Mouse (Mus musculus) cerebellum, postnatal 14 days (tissue): ENCODE measurements at regions not wholly inside any gene's neighbourhood (a gene's known extent, or its start where the extent isn't known, plus 50 kb on each side); places are given as distances from the start of the nearest gene placed in this dataset.
A peak's percentile ranks its signal among the peaks of the same experiment; 100 is the strongest.

ENCODE experiments used
- DNase-seq, 2 experiments: peaks; one replicate each; pipeline ENCODE4 v3.0.0; 2021; ENCODE audit warnings: mixed read lengths in 2 of 2

DNA sequence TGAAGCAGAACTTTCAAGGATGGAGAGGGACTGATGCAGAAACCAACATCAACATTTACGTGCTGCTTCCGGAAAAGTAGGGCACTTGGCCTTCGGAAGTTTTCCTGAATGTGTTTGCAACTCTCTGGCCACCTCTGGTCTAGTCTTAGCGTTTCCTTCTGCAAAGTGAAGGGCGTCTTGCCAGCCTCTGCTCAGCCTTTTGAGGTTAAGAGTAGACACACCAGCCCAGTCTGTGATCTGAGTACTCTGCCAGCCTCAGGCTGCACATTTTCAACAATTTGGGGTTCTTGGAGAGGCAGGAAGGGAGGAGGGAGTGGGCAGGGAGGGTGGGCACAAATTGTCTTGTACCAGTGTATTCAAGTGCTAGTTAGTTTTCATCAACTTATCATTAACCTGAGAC lies 176.7 kb upstream of the Egln3 start:
- no peak for DNase-seq

DNA sequence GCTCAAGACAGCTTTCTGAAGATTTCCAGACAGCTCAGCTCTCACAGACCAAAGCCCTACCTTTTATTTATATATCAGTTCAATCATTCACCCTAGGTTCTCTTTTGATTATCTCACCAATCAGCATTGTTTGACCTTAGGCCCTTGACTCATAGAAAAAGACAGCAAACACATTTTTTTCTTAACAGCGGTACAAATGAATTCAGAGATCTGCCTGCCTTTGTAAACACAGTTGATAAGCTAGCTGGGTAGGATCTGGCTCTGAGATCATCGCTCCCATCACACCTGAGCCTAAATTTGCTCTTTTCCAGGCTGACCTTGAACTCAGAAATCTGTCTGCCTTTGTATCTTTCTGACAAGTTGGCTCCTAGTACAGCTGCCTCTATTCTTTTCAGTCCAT lies 174.9 kb upstream of the Egln3 start:
- no peak for DNase-seq

DNA sequence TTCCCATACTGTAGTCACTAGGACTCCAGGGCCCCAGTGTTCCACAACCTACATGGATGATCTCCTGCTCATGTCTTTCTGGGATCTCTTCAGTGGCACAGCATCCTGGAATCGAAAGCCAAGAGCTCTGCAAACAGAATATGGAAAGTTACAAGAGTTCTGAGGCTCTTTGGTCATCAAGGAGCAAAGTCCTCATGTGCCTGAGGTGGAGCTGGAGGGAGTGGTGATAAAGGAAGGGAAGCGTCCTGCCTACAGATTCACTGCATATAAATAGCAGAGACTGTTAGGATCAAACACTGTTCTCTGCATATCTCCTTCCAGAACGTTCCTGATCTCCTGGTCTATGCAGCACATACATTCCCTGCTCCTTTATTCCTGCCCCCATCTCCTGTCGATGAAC lies 170.4 kb upstream of the Egln3 start:
- no peak for DNase-seq

DNA sequence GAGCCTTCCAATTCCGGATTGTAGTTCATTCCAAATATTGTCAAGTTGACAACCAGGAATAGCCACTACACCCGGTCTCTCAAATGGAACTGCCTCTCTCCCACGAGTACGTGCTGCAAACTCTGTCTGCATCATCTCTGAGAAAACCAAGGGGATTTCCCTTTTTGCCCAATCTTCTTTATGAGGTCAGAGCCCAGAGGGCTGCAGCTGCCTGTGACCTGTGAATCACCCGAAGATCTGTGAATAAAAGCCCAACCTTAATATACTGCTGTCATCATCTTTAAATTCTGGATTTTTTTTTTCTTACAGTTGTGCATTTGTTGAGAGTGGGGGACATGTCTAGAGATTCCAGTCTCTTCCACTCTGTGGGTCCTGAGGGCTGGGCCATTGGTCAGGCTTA lies 165.6 kb upstream of the Egln3 start:
- no peak for DNase-seq

DNA sequence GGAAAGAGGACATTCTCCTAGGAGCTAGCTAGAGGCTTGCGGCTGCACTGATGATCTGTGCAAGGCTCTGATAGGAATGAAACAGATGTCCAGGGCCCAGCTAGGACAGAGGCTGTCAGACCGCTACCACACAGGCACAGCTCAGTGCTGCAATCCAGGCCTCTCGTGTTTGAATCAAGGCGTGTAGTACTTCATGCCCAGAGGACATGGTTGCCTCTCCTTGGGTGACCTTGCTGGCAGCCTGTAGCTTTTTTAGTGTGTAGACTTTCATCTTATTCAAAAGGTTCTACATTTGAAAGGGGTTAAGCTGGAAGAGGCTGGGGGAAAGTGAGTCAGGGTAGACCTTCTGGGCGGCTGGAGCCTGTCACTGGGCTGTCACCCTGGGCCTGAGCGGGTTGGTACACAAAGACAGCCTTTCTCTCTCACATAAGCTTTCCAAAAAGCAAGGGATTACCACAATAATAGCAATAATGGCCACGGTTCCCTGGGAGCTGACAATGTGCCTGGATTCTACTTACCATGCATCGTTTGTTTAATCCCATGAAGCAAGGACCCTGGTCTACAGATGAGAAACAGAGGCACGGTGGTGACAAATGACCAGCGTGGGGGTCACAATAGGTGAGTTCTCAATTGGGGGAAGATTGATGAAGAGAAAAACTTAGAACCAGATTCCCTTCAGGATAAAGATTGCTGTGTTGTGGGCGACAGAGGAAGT lies 160.9 kb upstream of the Egln3 start:
- no peak for DNase-seq

DNA sequence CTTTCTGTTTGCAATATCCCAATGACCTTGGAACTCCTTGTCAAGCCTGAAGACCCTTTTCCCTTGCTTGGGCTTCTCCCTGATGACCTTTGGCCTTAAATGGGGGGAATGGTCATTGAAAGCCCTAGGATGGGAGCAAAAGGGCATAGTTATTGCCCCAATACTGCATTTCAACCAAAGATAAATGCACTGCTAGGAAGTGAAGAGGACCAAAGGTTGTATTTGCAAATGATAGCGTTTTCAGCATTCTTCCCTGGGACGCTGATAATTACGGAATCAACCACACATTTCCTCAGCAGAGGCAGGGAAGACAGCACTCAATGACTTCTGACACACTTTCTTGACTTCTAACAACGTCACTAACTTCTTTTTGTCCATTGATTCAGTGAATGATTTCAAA lies 158.1 kb upstream of the Egln3 start:
- no peak for DNase-seq

DNA sequence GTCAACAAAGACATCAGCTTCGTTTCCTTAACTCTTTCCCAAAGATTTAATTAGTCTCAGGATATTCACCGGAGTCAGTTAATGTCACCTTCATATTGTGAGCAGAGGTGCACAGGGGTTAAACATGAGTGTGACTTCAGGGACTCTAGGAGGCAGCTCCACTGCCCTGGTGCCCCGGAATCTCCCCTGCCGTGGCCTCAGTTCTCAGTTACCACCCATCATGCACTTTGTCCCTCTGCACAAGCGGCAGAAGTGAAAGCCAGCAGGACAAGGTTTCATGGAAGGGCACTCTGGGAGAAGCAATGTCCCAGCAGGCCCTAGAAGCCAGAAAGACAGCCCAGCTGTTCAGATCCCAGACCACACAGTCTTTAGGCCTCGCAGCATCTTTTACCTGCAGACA lies 150.5 kb upstream of the Egln3 start:
- DNase-seq, result no peak

DNA sequence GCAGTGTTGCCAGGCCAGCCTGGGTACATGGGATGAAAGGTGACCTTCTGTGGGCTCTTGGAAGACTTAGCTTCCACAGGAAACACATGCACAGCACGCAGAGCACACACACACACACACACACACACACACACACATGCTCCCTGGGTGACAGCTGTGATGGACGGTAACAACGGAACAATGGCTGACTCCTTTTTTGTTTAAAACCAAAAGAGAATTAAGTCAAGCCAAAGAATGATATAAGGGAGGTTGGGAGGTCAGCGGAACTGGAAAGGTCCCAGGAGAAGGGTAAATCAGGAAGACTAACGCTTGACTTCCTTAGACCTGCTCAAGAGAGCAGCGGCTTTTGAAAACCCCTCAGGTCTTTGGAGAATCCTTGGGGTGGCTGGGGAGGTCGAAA lies 150.0 kb upstream of the Egln3 start:
- DNase-seq, result peak in 1 of 2 experiments; percentile 12

DNA sequence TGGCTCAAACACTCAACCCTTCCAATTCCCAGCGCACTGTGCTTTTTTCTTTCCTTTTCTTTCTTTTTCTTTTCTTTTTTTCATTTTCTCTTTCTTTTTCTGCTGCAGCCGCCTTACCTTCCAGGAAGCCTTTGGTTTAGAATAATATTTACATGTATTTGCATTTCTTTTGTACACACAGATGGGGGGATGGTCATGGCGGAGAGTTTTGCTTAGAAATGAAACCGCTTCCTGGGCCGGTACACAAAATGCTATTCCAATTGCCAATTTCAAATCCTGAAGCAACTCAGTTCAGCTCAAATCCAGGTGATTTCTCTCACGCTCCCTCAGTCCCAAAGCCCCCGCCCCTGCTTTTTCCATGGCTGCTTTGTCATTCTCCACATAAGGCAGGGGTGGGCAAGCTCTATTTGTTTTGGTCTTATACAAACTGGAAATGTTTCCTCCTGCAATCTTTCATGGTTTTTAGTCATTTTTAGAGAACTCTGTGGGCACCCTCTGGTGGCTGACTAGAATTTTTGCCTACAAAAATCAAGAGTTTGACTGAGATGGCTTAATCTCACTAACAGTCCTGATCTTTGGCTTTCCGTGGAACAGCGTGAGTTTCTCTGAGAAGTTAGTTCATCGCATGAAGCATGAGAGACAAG lies 149.4 kb upstream of the Egln3 start:
- DNase-seq, result peak; percentile 32

DNA sequence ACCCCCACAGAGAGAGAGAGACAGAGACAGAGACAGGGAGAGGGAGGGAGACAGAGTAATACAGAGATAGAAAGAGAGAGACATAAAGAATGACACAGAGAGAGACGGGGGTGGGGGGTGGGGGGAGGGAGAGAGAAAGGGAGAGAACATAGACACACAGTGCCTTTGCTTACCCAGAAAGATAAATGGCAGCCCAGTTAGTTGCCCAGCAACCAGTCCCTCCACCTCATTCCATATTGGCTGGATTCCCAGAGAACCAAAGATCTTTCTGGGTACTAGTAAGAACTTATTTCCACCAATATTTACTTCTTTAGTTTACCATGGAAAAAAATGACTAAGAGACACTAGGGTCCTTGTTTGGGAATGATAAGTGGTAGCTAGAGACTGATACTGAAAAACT lies 146.6 kb upstream of the Egln3 start:
- DNase-seq, result no peak

DNA sequence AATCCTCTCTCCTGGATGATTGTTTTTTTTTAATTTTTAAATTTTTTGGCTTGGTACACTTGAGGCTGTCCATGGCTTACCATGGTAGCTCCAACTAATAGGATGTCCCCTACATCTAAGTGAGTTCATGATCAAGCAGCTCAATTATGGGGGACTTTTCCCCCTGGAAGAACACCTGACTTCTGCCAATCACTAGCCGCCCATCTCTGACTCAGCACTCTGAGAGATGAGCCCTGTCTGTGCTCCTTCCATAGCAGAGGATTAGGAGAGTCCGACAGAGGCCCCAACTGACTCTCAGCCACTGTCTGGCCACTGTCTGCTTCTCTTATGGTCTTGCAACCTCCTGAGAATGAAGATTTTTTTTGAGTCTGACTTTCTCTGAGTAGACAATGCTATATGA lies 145.7 kb upstream of the Egln3 start:
- no peak for DNase-seq

DNA sequence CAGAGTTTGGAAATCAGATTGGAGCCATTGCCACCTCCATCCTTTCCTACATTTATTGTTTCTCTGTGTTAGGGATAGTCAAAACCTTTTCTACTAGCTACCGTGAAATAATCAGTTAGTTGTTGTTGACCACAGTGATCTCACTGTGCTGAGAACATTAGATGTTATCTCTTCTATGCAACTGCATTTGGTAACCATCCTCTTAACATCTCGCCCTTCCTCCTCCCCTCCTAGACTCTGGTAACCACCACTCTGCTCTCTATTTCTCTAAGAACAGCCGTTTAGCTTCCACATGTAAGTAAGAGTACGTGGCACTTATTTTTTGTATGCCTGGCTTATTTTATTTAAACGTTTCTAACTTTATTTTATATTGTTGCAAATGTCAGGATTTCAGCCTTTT lies 139.8 kb upstream of the Egln3 start:
- no peak for DNase-seq

DNA sequence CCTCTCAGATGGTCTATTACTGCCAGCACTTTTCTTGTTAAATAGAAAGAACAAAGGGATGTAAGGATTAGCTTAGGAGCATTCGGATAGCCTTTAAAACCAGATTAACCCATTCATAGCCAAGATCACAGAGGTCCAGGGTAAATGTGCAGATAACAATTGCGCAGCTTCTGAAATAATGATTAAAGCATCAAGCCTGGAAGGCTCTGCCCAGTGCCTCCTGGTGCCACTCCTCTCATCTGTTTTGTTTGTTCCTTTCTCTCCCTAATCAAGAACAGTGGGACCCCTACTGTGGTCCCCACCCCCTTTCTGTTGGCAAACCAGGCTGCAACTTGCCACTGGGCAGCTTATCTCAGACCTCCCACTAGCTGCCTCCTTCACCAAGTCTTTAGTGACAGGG lies 131.8 kb upstream of the Egln3 start:
- no peak for DNase-seq

DNA sequence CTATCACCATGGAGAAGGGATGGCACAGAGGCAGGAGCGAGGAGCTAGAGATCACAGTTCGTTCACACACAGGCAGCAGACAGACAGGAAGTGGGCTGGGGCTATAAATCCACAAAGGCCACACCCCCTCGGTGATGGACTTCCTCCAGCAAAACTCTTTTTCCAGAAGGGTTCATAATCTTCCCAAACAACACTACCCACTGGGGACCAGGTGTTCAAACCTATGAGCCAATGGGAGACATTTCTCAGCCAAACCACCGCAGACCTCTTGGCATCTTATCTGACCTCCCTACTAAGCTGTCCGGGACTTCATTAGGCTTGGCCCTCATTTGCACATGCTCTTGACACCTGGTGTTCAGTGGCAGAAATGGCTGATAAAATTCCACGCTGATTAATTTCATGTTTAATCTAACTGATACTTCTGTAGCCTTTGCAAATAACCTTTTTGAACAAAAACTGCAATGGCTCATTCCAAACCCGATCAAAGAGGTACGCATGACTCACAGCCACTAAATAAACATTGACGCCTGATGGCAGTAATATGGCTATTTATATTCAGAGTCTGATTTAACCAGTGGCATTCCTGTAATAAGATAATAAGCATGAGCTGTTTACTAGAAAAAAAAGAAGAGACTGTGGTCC lies 131.0 kb upstream of the Egln3 start:
- peak; percentile 16 to 30 for DNase-seq

DNA sequence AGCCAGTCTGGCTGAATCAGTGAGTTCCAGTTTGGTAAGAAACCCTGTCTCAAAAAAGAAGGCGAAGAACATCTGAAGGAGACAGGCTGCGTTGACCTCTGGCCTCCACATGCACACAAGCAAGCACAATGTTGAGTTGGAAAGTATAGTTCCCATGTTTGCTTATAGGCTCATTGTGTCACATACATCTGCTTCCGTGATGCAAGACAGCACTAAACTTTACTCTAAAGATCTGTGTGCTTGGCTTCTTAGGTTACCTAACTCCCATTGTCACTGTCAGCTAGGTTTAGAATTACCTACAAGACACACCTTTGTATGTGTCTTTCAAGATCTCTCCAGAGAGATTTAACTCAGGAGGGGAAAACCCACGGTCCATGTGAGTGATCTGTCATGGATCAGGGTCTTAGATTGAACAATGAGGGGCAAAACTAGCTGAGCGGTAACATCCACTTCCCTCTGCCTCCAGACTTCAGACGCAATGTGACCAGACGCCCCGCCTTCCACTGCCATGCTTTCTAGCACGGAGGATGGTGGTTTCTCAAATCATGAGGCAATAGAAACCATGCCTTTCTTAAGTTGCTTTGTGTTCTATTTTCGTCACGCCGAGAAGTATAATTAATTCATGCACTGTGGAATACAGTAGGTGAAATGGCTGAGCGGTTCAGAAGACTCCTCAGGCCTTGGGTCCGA lies 130.1 kb upstream of the Egln3 start:
- DNase-seq, result no peak

DNA sequence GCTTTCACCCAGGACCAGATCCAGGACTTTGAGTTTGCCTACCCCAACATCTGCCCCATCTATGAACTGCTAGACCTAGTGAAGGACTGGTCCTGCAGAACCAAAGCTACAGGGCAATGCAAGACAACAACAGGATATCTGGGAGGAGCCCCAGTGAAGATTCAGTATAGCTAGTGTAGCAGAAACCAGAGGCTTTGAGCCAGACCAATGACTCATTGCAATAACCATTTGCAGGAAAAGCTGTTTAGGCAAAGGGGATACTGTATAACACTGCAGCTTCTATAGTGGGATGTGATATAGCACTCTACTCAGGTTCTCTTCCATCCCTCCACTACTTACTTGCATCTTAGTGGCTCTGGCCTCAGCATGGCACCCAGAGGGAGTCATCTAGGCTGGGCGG lies 123.8 kb upstream of the Egln3 start:
- DNase-seq, result no peak

DNA sequence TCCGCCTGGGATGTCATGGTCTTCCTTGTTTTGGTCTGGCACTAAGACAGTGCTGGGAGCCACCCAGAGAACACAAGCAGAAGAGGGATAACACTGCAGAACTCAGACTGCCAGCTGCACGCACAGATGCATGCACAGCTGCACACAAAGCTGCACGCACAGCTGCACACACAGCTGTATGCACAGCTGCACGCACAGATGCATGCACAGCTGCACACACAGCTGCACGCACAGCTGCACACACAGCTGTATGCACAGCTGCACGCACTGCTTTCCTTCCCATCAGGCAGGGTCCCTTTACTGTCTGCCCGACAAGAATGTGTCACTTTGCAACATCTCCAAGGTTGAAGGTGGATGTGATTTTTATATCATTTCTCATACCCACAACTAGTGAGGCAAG lies 122.9 kb upstream of the Egln3 start:
- no peak for DNase-seq

DNA sequence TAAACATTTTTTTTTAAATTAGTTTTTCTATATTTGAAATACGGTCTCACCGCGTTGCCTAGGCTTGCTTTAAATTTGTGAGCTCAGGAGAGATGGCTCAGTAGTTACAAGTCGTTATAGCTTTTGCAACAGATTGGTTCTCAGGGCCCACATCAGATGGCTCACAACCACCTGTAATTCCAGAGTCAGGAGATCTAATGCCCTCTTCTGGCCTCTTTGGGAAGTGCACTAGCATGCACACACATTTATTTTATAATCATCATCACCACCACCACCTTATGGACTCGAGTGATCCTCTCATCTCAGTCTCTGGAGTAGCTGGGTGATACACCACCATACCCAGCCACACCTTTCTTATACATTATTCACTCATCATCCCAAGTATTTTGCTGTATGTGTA lies 116.9 kb upstream of the Egln3 start:
- DNase-seq, result no peak

DNA sequence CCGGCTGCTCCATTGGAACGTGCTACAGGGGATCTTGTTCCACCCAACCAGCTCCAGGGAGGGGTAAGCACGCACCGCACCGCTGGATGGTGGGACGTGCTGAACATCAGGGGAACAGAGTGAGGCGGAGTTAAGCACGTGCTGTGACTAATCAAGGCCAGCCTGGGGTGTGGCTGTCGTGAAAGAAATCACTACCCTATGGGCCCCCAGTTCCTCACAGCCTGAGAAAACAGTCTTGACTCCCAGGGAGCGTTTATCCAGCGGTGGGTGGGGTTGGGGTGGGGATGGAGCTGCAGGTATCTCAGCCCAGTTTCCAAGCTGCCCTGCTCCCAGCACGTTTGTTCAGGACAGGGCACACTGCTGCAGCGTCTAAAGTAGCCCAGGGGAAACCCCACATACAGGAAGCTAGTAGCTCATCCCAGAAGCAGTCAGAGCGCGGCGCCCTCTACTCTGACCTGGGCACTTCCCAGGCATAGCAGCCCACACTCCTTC lies 113.4 kb upstream of the Egln3 start:
- no peak for DNase-seq

DNA sequence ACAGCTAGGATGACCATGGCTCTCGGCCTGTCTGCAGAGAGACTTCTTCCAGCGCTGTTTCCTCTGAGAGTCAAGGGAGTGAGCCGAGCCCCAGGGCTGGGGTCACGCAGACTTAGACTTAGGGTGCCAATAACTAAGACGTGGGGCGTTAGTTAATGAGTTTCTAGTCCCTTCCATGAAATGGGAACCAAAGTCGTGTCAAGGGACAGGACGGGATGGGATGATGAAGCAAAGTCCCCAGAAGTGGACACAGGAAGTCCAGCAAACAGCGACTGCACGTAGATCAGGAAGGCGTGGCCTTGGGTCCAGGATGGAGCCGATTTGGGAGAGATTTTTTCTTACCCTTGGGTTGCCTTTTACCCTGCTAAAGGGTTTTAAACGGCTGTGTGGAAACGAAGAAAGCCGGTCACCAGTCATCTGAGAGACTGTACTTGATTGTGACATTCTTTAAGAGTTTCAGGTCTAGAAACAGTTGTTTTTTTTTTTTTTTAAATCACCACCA lies 112.5 kb upstream of the Egln3 start:
- DNase-seq, result no peak

DNA sequence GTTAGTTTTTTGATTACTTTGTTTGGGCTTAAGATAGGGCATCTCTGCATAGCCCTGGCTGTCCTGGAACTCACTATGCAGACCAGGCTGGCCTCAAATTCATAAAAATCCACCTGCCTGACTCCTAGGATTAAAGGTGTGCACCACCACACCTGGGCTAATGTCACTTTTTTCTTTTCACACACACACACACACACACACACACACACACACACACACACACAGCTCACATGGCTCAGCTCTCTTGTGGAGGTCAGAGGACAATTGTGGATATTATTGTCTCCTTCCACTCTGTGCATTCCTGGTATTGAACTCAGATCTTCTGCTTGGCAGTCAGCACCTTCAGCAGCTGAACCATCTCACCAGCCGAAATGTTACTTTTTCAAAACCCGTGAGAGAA lies 110.5 kb upstream of the Egln3 start:
- DNase-seq, result no peak

DNA sequence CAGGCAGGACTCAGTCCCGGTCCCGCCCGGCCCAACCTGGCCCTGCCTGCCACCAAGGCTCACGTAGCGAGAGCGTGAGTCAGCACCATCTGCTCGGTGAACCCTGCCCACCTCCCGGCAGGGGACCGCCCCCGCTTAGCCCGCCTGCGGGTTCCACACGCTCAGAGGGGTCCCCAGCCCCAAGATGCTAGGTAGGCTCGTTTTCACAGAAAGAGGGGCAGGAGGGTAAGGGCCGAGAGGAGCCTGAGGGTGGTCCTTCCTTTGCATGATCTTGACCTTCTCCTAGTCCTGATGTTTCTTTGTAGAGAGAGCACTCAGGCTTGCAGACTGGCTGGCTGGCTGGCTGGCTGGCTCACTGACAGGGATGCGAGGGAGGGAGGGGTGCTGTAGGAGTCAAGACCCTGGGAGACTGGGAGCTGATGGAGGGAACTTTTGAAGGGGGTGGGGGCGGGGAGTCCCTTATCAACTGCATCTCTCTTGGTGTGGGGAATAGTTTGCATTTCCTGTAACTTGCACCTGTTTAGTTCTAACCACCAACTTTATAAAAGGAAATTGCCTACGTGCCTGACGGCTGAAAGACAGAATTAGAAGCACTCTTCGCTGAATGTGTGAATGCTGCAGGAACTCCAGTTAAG lies 109.7 kb upstream of the Egln3 start:
- DNase-seq, result peak; percentile 57 to 72
